Mouse (Mus musculus) cortical plate, adult 2 months (tissue): ENCODE measurements at regions not wholly inside any gene's neighbourhood (a gene's known extent, or its start where the extent isn't known, plus 50 kb on each side); places are given as distances from the start of the nearest gene placed in this dataset.

Source experiments
- CTCF ChIP-seq: fragments of 200-500 bp; IDR thresholded peaks from 2 replicates; pipeline ENCODE4 v1.5.1; 2011; ENCODE audit warnings: mild to moderate bottlenecking, control low read depth, low read length; ENCODE audit not compliant: insufficient read depth; ENCODE audit errors: extremely low read depth
- POLR2A ChIP-seq: fragments of 200-500 bp; IDR thresholded peaks from 2 replicates; pipeline ENCODE4 v1.6.1; 2011; ENCODE audit warnings: mild to moderate bottlenecking, low read length, control low read depth; ENCODE audit not compliant: insufficient read depth; ENCODE audit errors: extremely low read depth

- TF ChIP-seq POLR2A, result no peak
- no peak for TF ChIP-seq CTCF
Observed at GRCm38 (mm10) chr12:71486078-71486477, 176.4 kb downstream of the Dact1 start.
